Mouse (Mus musculus) olfactory bulb, adult 2 months (tissue): Measurements from ENCODE around the gene Atp1b3.

Experiments used
- CTCF ChIP-seq: fragments of 200-500 bp; IDR thresholded peaks from 2 replicates; pipeline ENCODE4 v1.5.1; 2012; ENCODE audit warnings: low read depth, mild to moderate bottlenecking, low read length, moderate library complexity; ENCODE audit not compliant: insufficient read depth
- POLR2A ChIP-seq: fragments of 200-500 bp; IDR thresholded peaks from 2 replicates; pipeline ENCODE4 v1.6.1; 2012; ENCODE audit warnings: mild to moderate bottlenecking, low read depth, low read length, moderate library complexity; ENCODE audit not compliant: insufficient read depth

- TF ChIP-seq CTCF (no peak), POLR2A (no peak)
These were observed 1.1 kb upstream of the Atp1b3 start for GRCm38 (mm10) chr9:96365271-96365872.
